Mouse (Mus musculus) ES-E14 (cell line): Measurements from ENCODE around the gene Kcng3. TPM values are rescaled to one million over a fixed set of nuclear protein-coding genes. Genes with fewer than 3 reads are reported as not detected.
A peak's percentile ranks its signal among the peaks of the same experiment; 100 is the strongest.

Experiments used
- DNase-seq: peaks from one replicate; pipeline ENCODE4 v3.0.0-alpha.2; 2013; ENCODE audit warnings: low read depth, low spot score
- H3K27ac ChIP-seq: 2 replicates; pipeline ENCODE4 v1.5.1; 2012; ENCODE audit warnings: low read depth, mild to moderate bottlenecking, low read length, moderate library complexity, mixed read lengths; ENCODE audit not compliant: poor library complexity, insufficient read depth, severe bottlenecking
- H3K36me3 ChIP-seq: 2 replicates; pipeline ENCODE4 v1.6.1; 2012; ENCODE audit warnings: mild to moderate bottlenecking, low read length, moderate library complexity, mixed read lengths; ENCODE audit not compliant: control insufficient read depth, poor library complexity, insufficient read depth, severe bottlenecking
- H3K4me1 ChIP-seq, 2 experiments: fragments of 150-350 bp in 1 of 2; sonication (generic) in 1 of 2; 2 replicates each; pipeline ENCODE4 v1.6.1; 2012; ENCODE audit warnings: low read length in 2 of 2, mild to moderate bottlenecking in 1 of 2, mixed read lengths in 1 of 2; ENCODE audit not compliant: control insufficient read depth in 2 of 2, insufficient read depth in 2 of 2, poor library complexity in 1 of 2
- H3K4me3 ChIP-seq, 2 experiments: fragments of 150-350 bp in 1 of 2; sonication (generic) in 1 of 2; 2 replicates each; pipeline ENCODE4 v1.5.1; 2012; ENCODE audit warnings: low read length in 2 of 2, low read depth in 1 of 2, mild to moderate bottlenecking in 1 of 2, mixed read lengths in 1 of 2; ENCODE audit not compliant: insufficient read depth in 1 of 2, poor library complexity in 1 of 2, severe bottlenecking in 1 of 2
- H3K9ac ChIP-seq: 2 replicates; pipeline ENCODE4 v1.6.1; 2012; ENCODE audit warnings: low read depth, mild to moderate bottlenecking, low read length, mixed read lengths; ENCODE audit not compliant: poor library complexity, insufficient read depth, severe bottlenecking
- H3K9me3 ChIP-seq: fragments of 150-350 bp; sonication (generic); 2 replicates; pipeline ENCODE4 v1.6.1; 2012; ENCODE audit warnings: low read depth, mild to moderate bottlenecking, low read length; ENCODE audit not compliant: control insufficient read depth, insufficient read depth
- CHD2 ChIP-seq: IDR thresholded peaks from 2 replicates; pipeline ENCODE4 v1.6.1; 2014; ENCODE audit warnings: mild to moderate bottlenecking, low read depth, low read length, inconsistent platforms
- HCFC1 ChIP-seq: IDR thresholded peaks from 2 replicates; pipeline ENCODE4 v1.6.1; 2012; ENCODE audit warnings: low read length, inconsistent platforms, borderline replicate concordance; ENCODE audit not compliant: insufficient read depth
- MAFK ChIP-seq: IDR thresholded peaks from 2 replicates; pipeline ENCODE4 v1.6.1; 2014; ENCODE audit warnings: mild to moderate bottlenecking, low read depth, low read length, inconsistent platforms; ENCODE audit not compliant: insufficient read depth
- ZC3H11A ChIP-seq: IDR thresholded peaks from 2 replicates; pipeline ENCODE4 v1.6.1; 2012; ENCODE audit warnings: low read depth, mild to moderate bottlenecking, inconsistent platforms, low read length, borderline replicate concordance
- ZNF384 ChIP-seq: IDR thresholded peaks from 2 replicates; pipeline ENCODE4 v1.6.1; 2012; ENCODE audit warnings: low read depth, low read length, inconsistent platforms
- in situ Hi-C, 2 experiments: fragments of 600-800 bp; cut with MboI; formaldehyde crosslinking; loops; one replicate each; pipeline ENCODE4 v1.15.1; 2025; ENCODE audit warnings: low sequenced_read_pairs in 2 of 2, inconsistent platforms in 1 of 2; ENCODE audit not compliant: unreplicated experiment in 2 of 2
- total RNA-seq: library from RNA; depleted of rRNA; stranded (reverse); fragments of 300-350 nt; gene quantifications from 2 replicates; pipeline ENCODE4 v1.2.3, GENCODE M21; 2012

Kcng3 gene
- total RNA-seq, 1 experiment, result 0.98 TPM

- no peak for DNase-seq
- H3K9ac ChIP-seq, result no peak overlapping the region
- in situ Hi-C loops, result no loop called here
- H3K9me3 ChIP-seq, result no peaks in the 10 kb centered on the region
- H3K4me1 ChIP-seq, result peaks cover 0 to 3% of the 10 kb centered on the region in 2 experiments; a peak in 1 of 4 replicates
- TF ChIP-seq ZC3H11A (peak; percentile 49; the same call in 1 of the 2 replicates), HCFC1 (no peak)
- H3K36me3 ChIP-seq, result no peaks in the 10 kb centered on the region
- no peak overlapping the region for H3K4me3 ChIP-seq
- no peak overlapping the region for H3K27ac ChIP-seq
Measured at GRCm38 (mm10) chr17:83637393-83637792, 5.7 kb upstream of the Kcng3 start.

GRCm38 (mm10) chr17:83636443-83636842, 4.7 kb upstream of the Kcng3 start:
- Histone ChIP-seq H3K36me3 (no peaks in the 10 kb centered on the region), H3K4me1 (peaks cover 0 to 3% of the 10 kb centered on the region in 2 experiments; a peak in 1 of 4 replicates), H3K27ac (no peak overlapping the region), H3K9me3 (no peaks in the 10 kb centered on the region), H3K9ac (no peak overlapping the region), H3K4me3 (no peak overlapping the region)
- in situ Hi-C loops, result no loop called here
- TF ChIP-seq MAFK, result peak; percentile 76
- TF ChIP-seq HCFC1, result no peak
- DNase-seq, result no peak

- peak overlapping the region; percentile 79 for H3K9ac ChIP-seq
- 0 out of 2 replicates have a peak, but pooled peaks have one; percentile 16 for TF ChIP-seq ZNF384
- TF ChIP-seq ZC3H11A, result peak; percentile 60; the same call in 1 of the 2 replicates
- no peak for TF ChIP-seq HCFC1
- DNase-seq, result no peak
Measured at GRCm38 (mm10) chr17:83632653-83633570, 1.2 kb upstream of the Kcng3 start.

GRCm38 (mm10) chr17:83630787-83631678, 662 bp downstream of the Kcng3 start:
- no peak for DNase-seq
- H3K4me1 ChIP-seq, result no peaks in the 10 kb centered on the region; a peak in 1 of 4 replicates
- no peak overlapping the region; the same call in 1 of the 2 replicates for H3K27ac ChIP-seq
- H3K9me3 ChIP-seq, result no peaks in the 10 kb centered on the region
- peak overlapping the region; percentile 66 to 83 for H3K4me3 ChIP-seq
- H3K36me3 ChIP-seq, result no peaks in the 10 kb centered on the region; the same call in 1 of the 2 replicates
- H3K9ac ChIP-seq, result peak overlapping the region; percentile 79
- TF ChIP-seq HCFC1 (no peak), MAFK (no peak), ZNF384 (no peak), ZC3H11A (no peak), CHD2 (no peak)
- in situ Hi-C loops, result no loop called here

More at GRCm38 (mm10) chr17:83632653-83633570, 1.2 kb upstream of the Kcng3 start:
- Histone ChIP-seq H3K36me3 (no peaks in the 10 kb centered on the region), H3K4me1 (no peaks in the 10 kb centered on the region; a peak in 1 of 4 replicates), H3K9me3 (no peaks in the 10 kb centered on the region), H3K4me3 (peak overlapping the region; percentile 66 to 83), H3K27ac (no peak overlapping the region)
- in situ Hi-C loops, result no loop called here
